Mouse (Mus musculus): Measurements from ENCODE around the gene Atp5j2. TPM values are rescaled to one million over a fixed set of nuclear protein-coding genes. Genes with fewer than 3 reads are reported as not detected.

Gene Atp5j2
- polyA plus RNA-seq, 1 experiment from 2014 or later = 568 TPM

DNA sequence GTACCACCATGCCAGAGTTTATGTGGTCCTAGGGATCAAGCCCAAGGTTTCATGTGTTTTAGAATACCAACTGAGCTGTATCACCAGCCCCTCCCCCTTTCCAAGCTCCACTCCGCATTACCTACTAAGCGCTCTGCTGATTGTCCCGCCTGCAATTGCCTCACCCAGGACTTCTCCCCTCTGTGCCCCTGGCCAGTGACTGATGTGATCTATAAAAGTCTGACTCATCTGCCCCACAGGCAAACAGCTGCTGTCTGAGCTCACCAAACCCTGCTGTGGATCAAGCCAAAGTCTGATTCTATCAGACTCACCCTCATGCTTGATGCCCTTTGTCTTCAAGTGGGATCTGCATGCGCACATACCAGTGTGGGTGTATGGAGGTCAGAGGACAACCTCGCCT is 31.0 kb upstream of the Atp5j2 start:
- Histone ChIP-seq H3K27me3 (ENCODE audit: control insufficient read depth, insufficient read depth, low read length) (no peaks in the 10 kb centered on the region), H3K27ac (replicated peaks; ENCODE audit: low read depth, low read length) (no peak overlapping the region), H3K36me3 (ENCODE audit: control insufficient read depth, insufficient read depth, low read length) (peaks cover 14% of the 10 kb centered on the region; the same call in 1 of the 2 replicates), H3K4me1 (ENCODE audit: control insufficient read depth, insufficient read depth, low read length) (no peaks in the 10 kb centered on the region), H3K9ac (ENCODE audit: low read length) (no peak overlapping the region), H3K9me3 (ENCODE audit: control insufficient read depth, low read length) (no peaks in the 10 kb centered on the region), H3K4me3 (ENCODE audit: low read depth, low read length) (no peak overlapping the region), H3K4me2 (ENCODE audit: low read depth, severe bottlenecking) (no peak overlapping the region)
- DNase-seq (ENCODE audit: low spot score) (no peak), ATAC-seq (ENCODE audit: insufficient number of reproducible peaks, low FRiP score, low TSS enrichment, low read depth) (no peak)
- 80% methylated on average over 5 of the region's 5 CpGs for WGBS

DNA sequence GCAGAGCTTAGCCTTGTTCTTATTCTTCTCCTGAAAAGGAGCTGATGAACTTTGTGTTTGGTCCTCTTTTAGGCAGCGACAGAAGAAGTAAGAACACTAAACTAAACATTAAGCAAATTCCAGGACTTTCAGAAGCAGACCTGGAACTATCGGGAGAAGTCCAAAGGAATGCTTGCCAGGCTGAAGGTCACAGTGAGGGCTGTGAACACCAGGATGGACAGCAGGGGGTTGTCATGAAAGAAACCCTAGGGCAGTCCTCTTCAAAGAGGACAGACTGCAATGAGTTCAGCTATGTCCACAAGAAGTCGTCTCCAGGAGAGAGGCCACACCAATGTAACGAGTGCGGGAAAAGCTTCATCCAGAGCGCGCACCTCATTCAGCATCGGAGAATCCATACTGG is 28.1 kb upstream of the Atp5j2 start:
- no peak overlapping the region for H3K4me2 ChIP-seq (ENCODE audit: low read depth, severe bottlenecking)
- no peak overlapping the region for H3K9ac ChIP-seq (ENCODE audit: low read length)
- ATAC-seq (ENCODE audit: insufficient number of reproducible peaks, low FRiP score, low TSS enrichment, low read depth) = no peak
- H3K4me1 ChIP-seq (ENCODE audit: control insufficient read depth, insufficient read depth, low read length) = no peaks in the 10 kb centered on the region
- 95% methylated on average over 8 of the region's 8 CpGs for WGBS
- no peak overlapping the region for H3K4me3 ChIP-seq (ENCODE audit: low read depth, low read length)
- H3K9me3 ChIP-seq (ENCODE audit: control insufficient read depth, low read length) = no peaks in the 10 kb centered on the region
- H3K36me3 ChIP-seq (ENCODE audit: control insufficient read depth, insufficient read depth, low read length) = peaks cover 14% of the 10 kb centered on the region; the same call in 1 of the 2 replicates
- H3K27me3 ChIP-seq (ENCODE audit: control insufficient read depth, insufficient read depth, low read length) = no peaks in the 10 kb centered on the region
- no peak overlapping the region for H3K27ac ChIP-seq (replicated peaks; ENCODE audit: low read depth, low read length)
- DNase-seq (ENCODE audit: low spot score) = no peak

DNA sequence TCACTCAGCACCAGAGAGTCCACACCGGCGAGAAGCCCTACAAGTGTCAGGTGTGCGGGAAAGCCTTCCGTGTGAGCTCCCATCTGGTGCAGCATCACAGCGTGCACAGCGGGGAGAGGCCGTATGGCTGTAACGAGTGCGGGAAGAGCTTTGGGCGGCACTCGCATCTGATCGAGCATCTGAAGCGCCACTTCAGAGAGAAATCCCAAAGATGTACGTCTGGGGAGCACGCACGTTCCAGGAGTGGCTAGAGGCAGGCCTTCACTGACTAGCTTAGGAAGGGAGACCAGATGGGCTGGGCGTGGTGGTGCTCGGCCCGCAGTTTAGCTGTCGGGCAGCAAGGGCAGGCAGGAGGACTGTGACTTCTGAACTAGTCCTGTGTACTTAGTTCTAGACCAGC is 26.8 kb upstream of the Atp5j2 start:
- Histone ChIP-seq H3K27me3 (ENCODE audit: control insufficient read depth, insufficient read depth, low read length) (no peaks in the 10 kb centered on the region), H3K4me2 (ENCODE audit: low read depth, severe bottlenecking) (no peak overlapping the region)
- WGBS = 95% methylated on average over 20 of the region's 20 CpGs

DNA sequence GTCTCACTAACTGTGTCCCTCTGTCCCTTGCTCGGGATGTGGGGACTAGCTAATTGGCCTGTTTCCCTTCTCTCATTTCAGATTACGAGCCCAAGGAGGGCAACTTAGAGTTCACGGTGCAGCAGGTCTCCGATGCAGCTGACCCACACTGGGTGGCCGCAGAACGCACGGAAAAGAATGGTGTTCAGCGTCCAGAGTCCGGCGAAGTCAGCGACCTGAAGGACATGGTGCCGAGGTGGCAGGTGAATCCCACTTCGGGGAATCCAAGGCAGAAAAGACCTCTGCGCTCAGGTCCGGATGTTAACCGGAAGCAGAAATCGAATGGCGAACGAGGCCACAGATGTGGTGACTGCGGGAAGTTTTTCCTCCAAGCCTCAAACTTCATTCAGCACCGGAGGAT is 26.3 kb upstream of the Atp5j2 start:
- no peak overlapping the region for H3K4me3 ChIP-seq (ENCODE audit: low read depth, low read length)
- H3K27ac ChIP-seq (replicated peaks; ENCODE audit: low read depth, low read length) = no peak overlapping the region
- DNase-seq (ENCODE audit: low spot score) = no peak
- no peak overlapping the region for H3K9ac ChIP-seq (ENCODE audit: low read length)
- H3K9me3 ChIP-seq (ENCODE audit: control insufficient read depth, low read length) = no peaks in the 10 kb centered on the region
- no peak for ATAC-seq (ENCODE audit: insufficient number of reproducible peaks, low FRiP score, low TSS enrichment, low read depth)
- peaks cover 14% of the 10 kb centered on the region for H3K36me3 ChIP-seq (ENCODE audit: control insufficient read depth, insufficient read depth, low read length)
- no peaks in the 10 kb centered on the region for H3K4me1 ChIP-seq (ENCODE audit: control insufficient read depth, insufficient read depth, low read length)
- H3K27me3 ChIP-seq (ENCODE audit: control insufficient read depth, insufficient read depth, low read length) = no peaks in the 10 kb centered on the region
- no peak overlapping the region for H3K4me2 ChIP-seq (ENCODE audit: low read depth, severe bottlenecking)
- 92% methylated on average over 21 of the region's 21 CpGs for WGBS

More for the DNA sequence above, 26.8 kb upstream of the Atp5j2 start:
- Histone ChIP-seq H3K36me3 (ENCODE audit: control insufficient read depth, insufficient read depth, low read length) (peaks cover 14% of the 10 kb centered on the region; the same call in 1 of the 2 replicates), H3K4me1 (ENCODE audit: control insufficient read depth, insufficient read depth, low read length) (no peaks in the 10 kb centered on the region), H3K9me3 (ENCODE audit: control insufficient read depth, low read length) (no peaks in the 10 kb centered on the region), H3K9ac (ENCODE audit: low read length) (no peak overlapping the region), H3K4me3 (ENCODE audit: low read depth, low read length) (no peak overlapping the region), H3K27ac (replicated peaks; ENCODE audit: low read depth, low read length) (no peak overlapping the region)
- ATAC-seq (ENCODE audit: insufficient number of reproducible peaks, low FRiP score, low TSS enrichment, low read depth) (no peak), DNase-seq (ENCODE audit: low spot score) (no peak)

DNA sequence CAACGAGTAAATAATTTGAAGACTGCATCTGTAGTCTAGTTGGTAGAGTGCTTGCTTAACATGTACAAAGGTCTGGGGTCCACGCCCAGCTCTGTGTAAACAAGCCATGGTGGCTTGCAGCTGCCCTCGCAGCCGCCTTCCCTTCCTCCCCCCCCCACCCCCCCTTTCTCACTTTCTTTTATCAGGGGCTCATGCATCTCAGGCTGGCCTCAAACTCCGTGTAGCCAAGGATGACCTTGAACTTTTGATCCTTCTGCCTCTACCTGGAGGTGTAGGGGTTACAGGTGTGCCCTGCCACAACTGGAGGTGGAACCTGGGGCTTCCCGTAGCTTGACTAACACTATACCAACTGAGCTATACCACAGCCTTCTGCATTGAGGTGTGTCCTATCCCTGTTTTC is 25.9 kb upstream of the Atp5j2 start:
- no peak overlapping the region for H3K27ac ChIP-seq (replicated peaks; ENCODE audit: low read depth, low read length)
- H3K36me3 ChIP-seq (ENCODE audit: control insufficient read depth, insufficient read depth, low read length) = peaks cover 14% of the 10 kb centered on the region
- H3K4me2 ChIP-seq (ENCODE audit: low read depth, severe bottlenecking) = no peak overlapping the region
- H3K27me3 ChIP-seq (ENCODE audit: control insufficient read depth, insufficient read depth, low read length) = no peaks in the 10 kb centered on the region
- no peak overlapping the region for H3K9ac ChIP-seq (ENCODE audit: low read length)
- no peak overlapping the region for H3K4me3 ChIP-seq (ENCODE audit: low read depth, low read length)
- H3K4me1 ChIP-seq (ENCODE audit: control insufficient read depth, insufficient read depth, low read length) = no peaks in the 10 kb centered on the region
- DNase-seq (ENCODE audit: low spot score) = no peak
- H3K9me3 ChIP-seq (ENCODE audit: control insufficient read depth, low read length) = no peaks in the 10 kb centered on the region
- 92% methylated on average over 6 of the region's 6 CpGs for WGBS
- ATAC-seq (ENCODE audit: insufficient number of reproducible peaks, low FRiP score, low TSS enrichment, low read depth) = no peak

DNA sequence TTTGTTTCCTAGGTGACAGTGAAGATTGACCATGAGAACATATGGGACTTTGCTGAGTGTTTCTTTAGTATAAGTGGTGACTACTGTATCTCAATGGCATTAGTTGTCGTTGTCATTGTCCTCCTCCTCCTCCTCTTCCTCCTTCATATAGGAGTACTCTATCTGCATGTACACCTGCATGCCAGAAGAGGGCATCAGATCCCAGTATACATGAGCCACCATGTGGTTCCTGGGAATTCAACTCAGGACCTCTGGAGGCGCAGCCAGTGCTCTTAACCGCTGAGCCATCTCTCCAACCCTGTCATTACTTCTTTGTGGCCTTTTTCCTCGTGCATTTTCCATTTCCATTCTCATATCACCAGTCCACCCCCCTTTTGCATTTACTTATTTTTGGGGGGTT is 22.8 kb upstream of the Atp5j2 start:
- 72% methylated on average over 4 of the region's 4 CpGs for WGBS

DNA sequence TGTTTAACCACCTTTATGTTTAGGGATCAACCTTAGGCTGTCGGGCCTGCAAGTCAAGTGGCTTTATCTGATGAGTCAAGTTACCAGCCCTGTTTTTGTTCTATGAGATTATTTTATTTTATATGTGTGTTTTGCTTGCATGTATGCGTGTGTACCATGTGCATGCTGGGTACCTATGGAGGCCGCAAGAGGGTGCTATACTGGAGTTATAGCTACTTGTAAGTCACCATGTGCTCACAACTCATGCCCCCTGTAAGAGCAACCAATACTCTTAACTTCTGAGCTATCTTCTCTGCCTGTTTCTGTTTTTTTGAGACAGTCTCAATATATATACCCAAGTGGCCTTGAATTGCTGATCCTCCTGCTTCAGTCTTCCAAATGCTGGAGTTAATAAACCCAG is 21.6 kb upstream of the Atp5j2 start:
- no peaks in the 10 kb centered on the region for H3K27me3 ChIP-seq (ENCODE audit: control insufficient read depth, insufficient read depth, low read length)
- H3K36me3 ChIP-seq (ENCODE audit: control insufficient read depth, insufficient read depth, low read length) = peaks cover 3% of the 10 kb centered on the region
- 91% methylated on average over 3 of the region's 3 CpGs for WGBS
- no peak overlapping the region for H3K27ac ChIP-seq (replicated peaks; ENCODE audit: low read depth, low read length)
- no peaks in the 10 kb centered on the region for H3K9me3 ChIP-seq (ENCODE audit: control insufficient read depth, low read length)
- H3K4me2 ChIP-seq (ENCODE audit: low read depth, severe bottlenecking) = no peak overlapping the region
- ATAC-seq (ENCODE audit: insufficient number of reproducible peaks, low FRiP score, low TSS enrichment, low read depth) = no peak
- no peak overlapping the region for H3K9ac ChIP-seq (ENCODE audit: low read length)
- H3K4me3 ChIP-seq (ENCODE audit: low read depth, low read length) = no peak overlapping the region
- H3K4me1 ChIP-seq (ENCODE audit: control insufficient read depth, insufficient read depth, low read length) = no peaks in the 10 kb centered on the region
- no peak for DNase-seq (ENCODE audit: low spot score)

More for the DNA sequence above, 22.8 kb upstream of the Atp5j2 start:
- no peak overlapping the region for H3K4me2 ChIP-seq (ENCODE audit: low read depth, severe bottlenecking)
- H3K27me3 ChIP-seq (ENCODE audit: control insufficient read depth, insufficient read depth, low read length) = no peaks in the 10 kb centered on the region
- no peak overlapping the region for H3K4me3 ChIP-seq (ENCODE audit: low read depth, low read length)
- no peaks in the 10 kb centered on the region for H3K9me3 ChIP-seq (ENCODE audit: control insufficient read depth, low read length)
- ATAC-seq (ENCODE audit: insufficient number of reproducible peaks, low FRiP score, low TSS enrichment, low read depth) (no peak), DNase-seq (ENCODE audit: low spot score) (no peak)
- H3K27ac ChIP-seq (replicated peaks; ENCODE audit: low read depth, low read length) = no peak overlapping the region
- H3K4me1 ChIP-seq (ENCODE audit: control insufficient read depth, insufficient read depth, low read length) = no peaks in the 10 kb centered on the region
- H3K9ac ChIP-seq (ENCODE audit: low read length) = no peak overlapping the region
- peaks cover 3% of the 10 kb centered on the region for H3K36me3 ChIP-seq (ENCODE audit: control insufficient read depth, insufficient read depth, low read length)

DNA sequence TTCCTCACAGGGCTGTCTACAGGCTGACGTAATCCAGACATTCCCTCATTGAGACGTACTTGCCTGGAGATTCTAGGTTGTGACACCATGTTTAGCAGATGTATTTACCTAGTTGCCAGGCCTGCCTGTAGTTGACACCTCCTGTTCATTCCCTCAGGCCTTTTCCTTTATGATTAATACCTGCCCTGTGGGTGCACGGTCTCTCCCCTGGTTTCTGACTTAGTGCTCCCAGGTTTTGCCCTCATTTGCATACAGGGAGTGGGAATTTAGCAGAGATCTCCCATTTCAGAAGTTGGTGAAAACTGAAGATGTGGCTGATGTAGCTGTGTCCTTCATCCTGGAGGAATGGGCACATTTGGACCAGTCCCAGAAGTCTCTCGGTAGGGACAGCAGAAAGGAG is 20.4 kb upstream of the Atp5j2 start:
- 88% methylated on average over 4 of the region's 4 CpGs for WGBS
- Histone ChIP-seq H3K27me3 (ENCODE audit: control insufficient read depth, insufficient read depth, low read length) (no peaks in the 10 kb centered on the region), H3K9ac (ENCODE audit: low read length) (no peak overlapping the region), H3K4me2 (ENCODE audit: low read depth, severe bottlenecking) (no peak overlapping the region), H3K9me3 (ENCODE audit: control insufficient read depth, low read length) (no peaks in the 10 kb centered on the region), H3K36me3 (ENCODE audit: control insufficient read depth, insufficient read depth, low read length) (peaks cover 3% of the 10 kb centered on the region), H3K27ac (replicated peaks; ENCODE audit: low read depth, low read length) (no peak overlapping the region), H3K4me1 (ENCODE audit: control insufficient read depth, insufficient read depth, low read length) (no peaks in the 10 kb centered on the region), H3K4me3 (ENCODE audit: low read depth, low read length) (no peak overlapping the region)
- no peak for DNase-seq (ENCODE audit: low spot score)
- no peak for ATAC-seq (ENCODE audit: insufficient number of reproducible peaks, low FRiP score, low TSS enrichment, low read depth)

DNA sequence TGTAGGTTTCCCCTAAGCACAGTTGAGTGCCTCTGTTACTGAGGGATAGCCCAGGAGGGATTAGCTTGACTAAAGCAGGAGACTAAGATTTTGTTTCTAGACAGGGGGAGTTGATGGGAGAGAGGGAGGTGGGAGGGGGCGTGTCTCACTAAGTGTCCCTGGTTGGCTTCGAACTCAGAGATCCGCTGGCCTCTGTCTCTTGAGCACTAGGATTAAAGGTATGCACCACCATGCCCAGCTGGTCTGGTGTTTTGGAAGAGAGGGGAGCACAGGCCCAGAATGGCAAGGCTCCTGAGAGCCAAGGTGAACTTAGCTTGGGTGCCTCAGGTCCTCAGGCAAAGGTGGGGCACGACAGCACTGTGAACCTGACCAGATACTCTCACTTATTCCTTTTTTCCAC is 19.5 kb upstream of the Atp5j2 start:
- H3K9me3 ChIP-seq (ENCODE audit: control insufficient read depth, low read length) = no peaks in the 10 kb centered on the region
- peaks cover 7% of the 10 kb centered on the region for H3K36me3 ChIP-seq (ENCODE audit: control insufficient read depth, insufficient read depth, low read length)
- no peak overlapping the region for H3K9ac ChIP-seq (ENCODE audit: low read length)
- H3K4me1 ChIP-seq (ENCODE audit: control insufficient read depth, insufficient read depth, low read length) = no peaks in the 10 kb centered on the region
- H3K27ac ChIP-seq (replicated peaks; ENCODE audit: low read depth, low read length) = no peak overlapping the region
- WGBS = 96% methylated on average over 4 of the region's 4 CpGs
- H3K4me3 ChIP-seq (ENCODE audit: low read depth, low read length) = no peak overlapping the region
- ATAC-seq (ENCODE audit: insufficient number of reproducible peaks, low FRiP score, low TSS enrichment, low read depth) = no peak
- H3K4me2 ChIP-seq (ENCODE audit: low read depth, severe bottlenecking) = no peak overlapping the region
- no peak for DNase-seq (ENCODE audit: low spot score)
- H3K27me3 ChIP-seq (ENCODE audit: control insufficient read depth, insufficient read depth, low read length) = no peaks in the 10 kb centered on the region
